Mouse (Mus musculus) thymus, adult 2 months (tissue): ENCODE data around the gene Erp29. TPM values are rescaled to one million over a fixed set of nuclear protein-coding genes. Genes with fewer than 3 reads are reported as not detected.
"Not testable (repeated sequence)": the region's sequence is repeated elsewhere in the genome, so short reads cannot be mapped to it uniquely, and the experiment has no call there.

ENCODE experiments used
- DNase-seq: peaks from one replicate; pipeline ENCODE4 v3.0.0; 2021
- H3K27ac ChIP-seq: fragments of 200-500 bp; 2 replicates; pipeline ENCODE4 v1.5.1; 2012; ENCODE audit warnings: low read length, control low read depth; ENCODE audit not compliant: control insufficient read depth, insufficient read depth
- H3K27me3 ChIP-seq: fragments of 200-500 bp; 2 replicates; pipeline ENCODE4 v1.6.1; 2012; ENCODE audit warnings: mild to moderate bottlenecking, low read length, moderate library complexity, mixed read lengths; ENCODE audit not compliant: control insufficient read depth, insufficient read depth
- H3K36me3 ChIP-seq: fragments of 200-500 bp; 2 replicates; pipeline ENCODE4 v1.6.1; 2012; ENCODE audit warnings: mild to moderate bottlenecking, low read length, moderate library complexity; ENCODE audit not compliant: control insufficient read depth, insufficient read depth
- H3K4me1 ChIP-seq: fragments of 200-500 bp; replicated peaks from 2 replicates; pipeline ENCODE4 v1.6.1; 2012; ENCODE audit warnings: low read length; ENCODE audit not compliant: control insufficient read depth, insufficient read depth
- H3K4me3 ChIP-seq: fragments of 200-500 bp; 2 replicates; pipeline ENCODE4 v1.5.1; 2012; ENCODE audit warnings: mild to moderate bottlenecking, low read length, control low read depth, moderate library complexity; ENCODE audit not compliant: control insufficient read depth, insufficient read depth
- CTCF ChIP-seq: fragments of 200-500 bp; IDR thresholded peaks from 2 replicates; pipeline ENCODE4 v1.5.1; 2012; ENCODE audit warnings: mild to moderate bottlenecking, control low read depth, low read length, moderate library complexity, borderline replicate concordance; ENCODE audit not compliant: control insufficient read depth, poor library complexity, insufficient read depth; ENCODE audit errors: extremely low read depth
- POLR2A ChIP-seq: fragments of 200-500 bp; IDR thresholded peaks from 2 replicates; pipeline ENCODE4 v1.6.1; 2012; ENCODE audit warnings: mild to moderate bottlenecking, low read length, control low read depth, moderate library complexity; ENCODE audit not compliant: control insufficient read depth, poor library complexity, insufficient read depth; ENCODE audit errors: extremely low read depth
- WGBS: fragments of 180-500 bp; shearing (Covaris S2); methylation state at CpG from one replicate; pipeline ENCODE4 v1.1.7; 2018; 5-methylcytosine and 5-hydroxymethylcytosine counted together
- polyA plus RNA-seq: library from polyadenylated mRNA; depleted of rRNA; stranded (reverse); fragments of >200 nt; gene quantifications from 2 replicates; pipeline ENCODE4 v1.2.3, GENCODE M21; 2012; rRNA removed

The Erp29 gene
- 45.1 and 52.7 TPM in 2 replicates for polyA plus RNA-seq

GRCm38 (mm10) chr5:121452026-121452869 is at the start of gene Erp29:
Gene Erp29, minus strand, starts transcription at chr5:121452506.
- Histone ChIP-seq H3K4me3 (peak within 1 kb of the TSS; percentile 83), H3K27ac (peak within 1 kb of the TSS; percentile 52), H3K27me3 (no peaks in the 10 kb centered on the region), H3K4me1 (peaks cover 13% of the 10 kb centered on the region), H3K36me3 (peaks cover 5% of the 10 kb centered on the region; the same call in 1 of the 2 replicates)
- under 1% methylated on average over 92 of the region's 97 CpGs for WGBS
- peak; percentile 99 for DNase-seq
- TF ChIP-seq POLR2A (peak; percentile 82), CTCF (no peak; the same call in 1 of the 2 replicates)

GRCm38 (mm10) chr5:121501424-121501996 is 49.2 kb upstream of the Erp29 start:
- H3K27me3 ChIP-seq, H3K36me3 ChIP-seq, H3K4me3 ChIP-seq, H3K27ac ChIP-seq, H3K4me1 ChIP-seq: not testable (repeated sequence)
- WGBS, result 12% methylated on average over 10 of the region's 17 CpGs
- DNase-seq, result peak; percentile 2

- Histone ChIP-seq H3K27me3 (no peaks in the 10 kb centered on the region), H3K4me1 (peaks cover 7% of the 10 kb centered on the region), H3K4me3 (no peak overlapping the region), H3K36me3 (no peaks in the 10 kb centered on the region), H3K27ac (no peak overlapping the region)
- 49% methylated on average over 7 of the region's 7 CpGs for WGBS
- TF ChIP-seq POLR2A (no peak), CTCF (no peak)
- DNase-seq, result no peak
Observed at GRCm38 (mm10) chr5:121500719-121501118, 48.4 kb upstream of the Erp29 start.

DNA sequence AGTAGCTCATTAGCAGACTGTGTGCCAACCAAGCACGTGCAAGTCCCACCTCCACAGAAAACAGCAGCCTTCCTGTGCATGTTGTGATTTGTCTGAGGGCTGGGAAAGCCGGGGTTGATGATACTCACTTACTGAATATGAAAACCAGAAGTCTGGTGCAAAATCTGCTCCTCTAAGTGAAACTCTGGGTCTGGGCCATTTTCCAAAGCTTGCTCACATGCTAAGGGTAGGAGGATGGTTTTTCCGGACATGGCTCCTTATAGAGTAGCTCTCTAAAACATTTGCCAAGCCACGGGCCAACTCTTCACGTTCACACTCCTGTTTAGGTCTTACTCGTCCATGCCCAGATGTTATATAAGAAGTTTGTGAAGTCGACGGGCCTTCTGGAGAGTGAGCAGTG is 41.0 kb upstream of the Erp29 start:
- 83% methylated on average over 8 of the region's 8 CpGs for WGBS
- no peak overlapping the region for H3K27ac ChIP-seq
- DNase-seq, result no peak
- H3K4me1 ChIP-seq, result no peaks in the 10 kb centered on the region
- no peak for TF ChIP-seq POLR2A
- no peak for TF ChIP-seq CTCF
- no peak overlapping the region for H3K4me3 ChIP-seq
- no peaks in the 10 kb centered on the region for H3K27me3 ChIP-seq
- H3K36me3 ChIP-seq, result no peaks in the 10 kb centered on the region

DNA sequence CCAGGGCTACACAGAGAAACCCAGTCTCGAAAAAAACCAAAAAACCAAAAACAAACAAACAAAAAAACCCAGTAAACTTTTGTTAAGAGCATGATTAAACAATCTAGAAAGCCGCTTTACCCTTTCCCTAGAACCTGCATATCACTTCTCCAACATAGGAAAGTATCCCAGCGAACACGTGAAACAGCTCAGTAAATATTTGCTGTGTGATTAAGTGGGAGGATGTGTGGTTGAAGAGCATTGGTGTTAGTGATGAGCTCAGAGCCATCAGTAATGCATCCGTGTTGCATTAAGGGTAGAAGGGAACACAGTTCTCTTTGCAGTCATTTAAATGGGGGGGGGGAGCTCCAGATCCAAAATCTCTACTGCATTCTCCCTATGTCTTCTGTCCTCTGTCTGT is 32.5 kb upstream of the Erp29 start:
- WGBS, result 90% methylated on average over 5 of the region's 5 CpGs
- DNase-seq, result no peak
- no peaks in the 10 kb centered on the region for H3K36me3 ChIP-seq
- no peaks in the 10 kb centered on the region for H3K27me3 ChIP-seq
- no peak for TF ChIP-seq POLR2A
- no peak for TF ChIP-seq CTCF
- H3K4me1 ChIP-seq, result no peaks in the 10 kb centered on the region
- H3K4me3 ChIP-seq, result no peak overlapping the region
- no peak overlapping the region for H3K27ac ChIP-seq

DNA sequence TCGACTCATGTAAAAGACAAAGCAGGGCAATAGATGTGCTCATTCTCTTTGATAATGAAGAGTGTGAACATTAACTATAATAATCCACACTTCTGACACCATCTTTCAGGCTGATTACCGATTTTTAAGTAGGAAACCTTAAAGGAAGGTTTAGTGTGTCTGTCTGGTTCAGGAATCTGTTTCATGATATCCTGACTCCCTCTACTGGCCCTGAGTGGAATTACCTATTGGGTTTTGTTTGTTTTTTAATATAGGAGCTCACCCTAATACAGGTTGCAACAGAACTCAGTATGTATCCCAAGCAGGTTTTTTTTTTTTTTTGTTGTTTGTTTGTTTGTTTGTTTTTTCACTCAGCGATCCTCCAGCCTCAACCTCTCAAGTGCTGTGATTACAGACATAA is 25.4 kb upstream of the Erp29 start:
- no peaks in the 10 kb centered on the region for H3K4me1 ChIP-seq
- WGBS, result 33% methylated on average over 3 of the region's 3 CpGs
- H3K4me3 ChIP-seq, result no peak overlapping the region
- peak; percentile 38 for DNase-seq
- no peaks in the 10 kb centered on the region for H3K27me3 ChIP-seq
- H3K27ac ChIP-seq, result no peak overlapping the region
- no peaks in the 10 kb centered on the region for H3K36me3 ChIP-seq
- no peak for TF ChIP-seq CTCF
- TF ChIP-seq POLR2A, result no peak

DNA sequence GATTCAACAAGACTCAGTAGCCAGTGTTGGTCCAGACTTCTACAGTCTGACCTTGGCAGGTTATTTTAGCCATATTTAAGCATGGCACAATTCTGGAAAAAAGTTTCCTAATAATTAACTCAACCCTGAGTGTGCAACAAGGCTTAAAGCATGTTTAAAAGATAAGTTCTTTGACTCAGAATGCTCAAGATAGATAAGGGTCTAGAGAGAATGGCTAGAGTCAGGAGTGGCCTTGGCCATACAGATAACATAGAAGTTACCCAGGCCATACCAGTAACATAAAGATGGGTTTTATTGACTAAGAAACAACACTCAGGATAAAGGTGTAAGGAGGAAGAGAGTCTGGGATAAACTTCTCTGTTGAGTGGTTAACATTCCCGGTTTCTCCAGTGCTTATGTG is 23.7 kb upstream of the Erp29 start:
- Histone ChIP-seq H3K27ac (no peak overlapping the region), H3K4me3 (no peak overlapping the region), H3K4me1 (no peaks in the 10 kb centered on the region), H3K36me3 (no peaks in the 10 kb centered on the region), H3K27me3 (no peaks in the 10 kb centered on the region)
- 100% methylated on average over 1 of the region's 1 CpGs for WGBS
- no peak for DNase-seq
- TF ChIP-seq CTCF (no peak), POLR2A (no peak)
